Mouse (Mus musculus) CH12.LX (cell line): ENCODE results near the gene Jmjd1c. TPM values are rescaled to one million over a fixed set of nuclear protein-coding genes. Genes with fewer than 3 reads are reported as not detected.

Source experiments
- DNase-seq: peaks from one replicate; pipeline ENCODE4 v3.0.0-alpha.2; 2013; ENCODE audit errors: extremely low read depth
- H3K27ac ChIP-seq: 2 replicates; pipeline ENCODE4 v1.5.1; 2012; ENCODE audit warnings: low read depth, mild to moderate bottlenecking, control low read depth, moderate library complexity; ENCODE audit not compliant: insufficient read depth
- H3K27me3 ChIP-seq: replicated peaks from 2 replicates; pipeline ENCODE3; 2012; ENCODE audit warnings: inconsistent platforms
- H3K36me3 ChIP-seq, 2 experiments: replicated peaks in 1 of 2; 2 replicates each; pipeline versions ENCODE3 to v1.6.1; 2012; ENCODE audit warnings: inconsistent platforms in 1 of 2, low read length in 1 of 2, mild to moderate bottlenecking in 1 of 2, mixed read lengths in 1 of 2, moderate library complexity in 1 of 2; ENCODE audit not compliant: control insufficient read depth in 1 of 2, insufficient read depth in 1 of 2
- H3K4me1 ChIP-seq, 2 experiments: 2 replicates each; pipeline ENCODE4 v1.6.1; 2012; ENCODE audit warnings: inconsistent platforms in 1 of 2, moderate library complexity in 1 of 2; ENCODE audit not compliant: insufficient read depth in 2 of 2, control insufficient read depth in 1 of 2
- H3K4me2 ChIP-seq: 2 replicates; pipeline ENCODE4 v1.6.1; 2012; ENCODE audit warnings: low read depth, mild to moderate bottlenecking, control low read depth; ENCODE audit not compliant: poor library complexity, insufficient read depth, severe bottlenecking
- H3K4me3 ChIP-seq, 3 experiments: fragments of 150-350 bp in 1 of 3; sonication (generic) in 1 of 3; replicated peaks in 1 of 3; 2 replicates each; pipeline versions ENCODE3 to v1.5.1; 2011 to 2012; ENCODE audit warnings: low read depth in 2 of 3, low read length in 2 of 3, mild to moderate bottlenecking in 2 of 3, moderate library complexity in 2 of 3, control low read depth in 1 of 3, improper control_type of control experiment in 1 of 3, inconsistent platforms in 1 of 3, mixed read lengths in 1 of 3; ENCODE audit not compliant: poor library complexity in 1 of 3
- H3K79me2 ChIP-seq: replicated peaks from 2 replicates; pipeline ENCODE4 v1.6.1; 2012; ENCODE audit warnings: mild to moderate bottlenecking, moderate library complexity; ENCODE audit not compliant: control insufficient read depth, poor library complexity, insufficient read depth, severe bottlenecking; ENCODE audit errors: extremely low read depth
- H3K9ac ChIP-seq: 2 replicates; pipeline ENCODE4 v1.6.1; 2012; ENCODE audit warnings: low read depth, mild to moderate bottlenecking, control low read depth, moderate library complexity; ENCODE audit not compliant: insufficient read depth
- H3K9me3 ChIP-seq: replicated peaks from 2 replicates; pipeline ENCODE3; 2012; ENCODE audit warnings: low read length, inconsistent platforms, mixed read lengths
- CTCF ChIP-seq, 2 experiments: IDR thresholded peaks in 1 of 2; conservative IDR thresholded peaks in 1 of 2; 2 replicates each; pipeline ENCODE4 v1.5.1; 2011 to 2012; ENCODE audit warnings: low read depth in 2 of 2, low read length in 2 of 2, improper control_type of control experiment in 1 of 2, inconsistent platforms in 1 of 2, mild to moderate bottlenecking in 1 of 2, moderate library complexity in 1 of 2
- JUN ChIP-seq: IDR thresholded peaks from 2 replicates; pipeline ENCODE4 v1.6.1; 2011; ENCODE audit warnings: low read depth, mild to moderate bottlenecking, low read length, improper control_type of control experiment, moderate library complexity; ENCODE audit not compliant: insufficient read depth
- MAFK ChIP-seq: IDR thresholded peaks from 2 replicates; pipeline ENCODE4 v1.6.1; 2011; ENCODE audit warnings: low read length, improper control_type of control experiment; ENCODE audit not compliant: insufficient replicate concordance
- MAZ ChIP-seq: IDR thresholded peaks from 2 replicates; pipeline ENCODE4 v1.6.1; 2012; ENCODE audit warnings: low read depth, mild to moderate bottlenecking, inconsistent platforms, low read length, improper control_type of control experiment, moderate library complexity
- MXI1 ChIP-seq: IDR thresholded peaks from 2 replicates; pipeline ENCODE4 v1.6.1; 2011; ENCODE audit warnings: mild to moderate bottlenecking, low read depth, low read length, improper control_type of control experiment
- NRF1 ChIP-seq: IDR thresholded peaks from 2 replicates; pipeline ENCODE4 v1.6.1; 2014; ENCODE audit warnings: low read depth, mild to moderate bottlenecking, inconsistent platforms, low read length, improper control_type of control experiment, moderate library complexity
- RCOR1 ChIP-seq: conservative IDR thresholded peaks from 2 replicates; pipeline ENCODE4 v1.6.1; 2012; ENCODE audit warnings: low read depth, mild to moderate bottlenecking, inconsistent platforms, low read length, improper control_type of control experiment
- UBTF ChIP-seq: IDR thresholded peaks from 2 replicates; pipeline ENCODE4 v1.6.1; 2012; ENCODE audit warnings: low read depth, mild to moderate bottlenecking, inconsistent platforms, low read length, improper control_type of control experiment, moderate library complexity
- ZC3H11A ChIP-seq: IDR thresholded peaks from 2 replicates; pipeline ENCODE4 v1.6.1; 2012; ENCODE audit warnings: low read depth, mild to moderate bottlenecking, inconsistent platforms, low read length, improper control_type of control experiment
- ZNF384 ChIP-seq: IDR thresholded peaks from 2 replicates; pipeline ENCODE4 v1.6.1; 2012; ENCODE audit warnings: low read depth, low read length, improper control_type of control experiment, inconsistent platforms
- dilution Hi-C: fragments of 300-500 bp; cut with MboI; formaldehyde crosslinking; loops from 2 replicates; pipeline ENCODE4 v1.14.3; 2020; ENCODE audit warnings: low sequenced_read_pairs; ENCODE audit not compliant: extremely low pct_unique_long_range_greater_than_20kb, extremely low pct_ligation_motif_present
- in situ Hi-C: fragments of 300-500 bp; cut with MboI; formaldehyde crosslinking; loops from 3 replicates; pipeline ENCODE4 v1.14.3; 2019; ENCODE audit warnings: low sequenced_read_pairs, low pct_ligation_motif_present, low pct_unique_long_range_greater_than_20kb, mixed read lengths
- polyA plus RNA-seq: library from polyadenylated mRNA; unstranded; fragments of >175 nt; gene quantifications from 2 replicates; pipeline ENCODE4 v1.2.1, GENCODE M21; 2012; ENCODE audit warnings: low read depth; ENCODE audit not compliant: insufficient read length
- total RNA-seq, 2 experiments: library from RNA; depleted of rRNA; stranded (reverse); fragments of 300-350 nt in 1 of 2; fragments of >200 nt in 1 of 2; gene quantifications; 2 replicates each; pipeline ENCODE4 v1.2.3; 2012 to 2014

Jmjd1c gene
- total and polyA plus RNA-seq, 3 experiments: 41.2 to 50.1 (median 41.6) TPM

GRCm38 (mm10) chr10:67174049-67174448 is 78.1 kb downstream of the Jmjd1c start:
- Histone ChIP-seq H3K9me3 (no peaks in the 10 kb centered on the region), H3K9ac (no peak overlapping the region), H3K27ac (no peak overlapping the region), H3K4me1 (peaks cover 0 to 30% of the 10 kb centered on the region in 2 experiments; a peak in 2 of 4 replicates), H3K27me3 (no peaks in the 10 kb centered on the region), H3K36me3 (peaks cover 9 to 25% of the 10 kb centered on the region in 2 experiments), H3K79me2 (peaks cover 40% of the 10 kb centered on the region), H3K4me3 (no peak overlapping the region), H3K4me2 (no peak overlapping the region)
- in situ Hi-C loops: no loop called here
- TF ChIP-seq NRF1 (no peak), JUN (no peak), ZC3H11A (no peak), UBTF (no peak), MAFK (no peak)
- no peak for DNase-seq
- dilution Hi-C loops: no loop called here

DNA sequence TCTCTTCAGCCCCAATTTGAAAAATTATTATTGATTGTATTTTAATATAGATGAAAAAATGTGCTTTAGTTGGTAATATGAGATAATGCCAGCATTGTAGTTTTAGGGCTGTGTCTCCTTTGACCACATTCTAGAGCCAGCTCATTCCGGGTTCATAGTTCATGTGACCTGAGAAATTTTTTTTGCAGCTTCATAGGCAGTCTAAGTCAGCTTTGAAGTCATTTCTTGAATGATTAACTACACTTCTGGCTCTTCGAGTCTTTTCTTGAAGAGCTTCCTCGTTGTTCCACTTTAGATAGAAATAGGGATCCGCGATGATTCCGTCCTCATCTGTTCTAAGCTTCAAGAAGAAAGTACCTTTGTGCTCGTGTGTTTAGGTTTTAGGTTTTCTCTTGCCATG is 80.1 kb downstream of the Jmjd1c start:
- Histone ChIP-seq H3K9me3 (no peaks in the 10 kb centered on the region), H3K4me1 (peaks cover 2 to 36% of the 10 kb centered on the region in 2 experiments; a peak in 3 of 4 replicates), H3K36me3 (peaks cover 3 to 14% of the 10 kb centered on the region in 2 experiments), H3K27me3 (no peaks in the 10 kb centered on the region), H3K9ac (no peak overlapping the region), H3K4me2 (no peak overlapping the region; the same call in 1 of the 2 replicates)
- dilution Hi-C loops: no loop called here
- DNase-seq: no peak
- in situ Hi-C loops: no loop called here
- peak; percentile 9; the same call in 1 of the 2 replicates for TF ChIP-seq ZNF384
- TF ChIP-seq CTCF (conservative IDR thresholded peaks at IDR 0.05 in 1 of 2, IDR thresholded peaks at IDR 0.05 in 1 of 2; ENCODE audit: low read depth in 2 of 2, low read length in 2 of 2): no peak
- TF ChIP-seq MAZ: no peak
- TF ChIP-seq, all 38 proteins: peak for 1
- Histone ChIP-seq H3K27ac (no peak overlapping the region), H3K79me2 (peaks cover 50% of the 10 kb centered on the region), H3K4me3 (no peak overlapping the region)

- Histone ChIP-seq H3K9ac (no peak overlapping the region), H3K27ac (no peak overlapping the region), H3K9me3 (no peaks in the 10 kb centered on the region), H3K4me1 (peaks cover 7 to 43% of the 10 kb centered on the region in 2 experiments; a peak in 3 of 4 replicates), H3K4me3 (no peak overlapping the region), H3K79me2 (peaks cover 55% of the 10 kb centered on the region), H3K36me3 (peaks cover 2 to 11% of the 10 kb centered on the region in 2 experiments), H3K27me3 (no peaks in the 10 kb centered on the region), H3K4me2 (no peak overlapping the region)
- in situ Hi-C loops (no loop called here), dilution Hi-C loops (no loop called here)
- DNase-seq: no peak
- TF ChIP-seq MXI1 (no peak), RCOR1 (no peak), CTCF (conservative IDR thresholded peaks at IDR 0.05 in 1 of 2, IDR thresholded peaks at IDR 0.05 in 1 of 2; ENCODE audit: low read depth in 2 of 2, low read length in 2 of 2) (no peak), ZNF384 (no peak)
Observed at GRCm38 (mm10) chr10:67176932-67177331, 81.0 kb downstream of the Jmjd1c start.
